Comparison of ENCODE assay signal across 26 mouse cellular contexts in genomic region chr13:104779104-104779670, GRCm38 (mm10). TPM values are rescaled to one million over a fixed set of nuclear protein-coding genes. Genes with fewer than 3 reads are reported as not detected.
A peak's percentile ranks its signal among the peaks of the same experiment; 100 is the strongest.
DNase-seq lines count a peak whose midpoint lies in the region; ATAC-seq and TF ChIP-seq lines count a peak whose summit lies in the region.
"Had no signal": no experiment of that assay in that cellular context is flagged by ENCODE, and none has a peak within 500 bp of the region (broad histone marks: within the 10 kb centered on the region; RNA-seq: fewer than 3 reads in every experiment).

No protein-coding gene starts in this region.

- no peak for TF ChIP-seq RAD21 in MEL (IDR thresholded peaks at IDR 0.05; ENCODE audit: low read depth, low read length)

- no peaks in the 10 kb centered on the region for H3K79me2 ChIP-seq in MEL (ENCODE audit: control insufficient read depth, insufficient read depth, low read length, poor library complexity)

- H3K9me3 ChIP-seq in heart, postnatal 0 days (replicated peaks; ENCODE audit: control insufficient read depth, low read length), result peaks cover 12% of the 10 kb centered on the region; the same call in 1 of the 2 replicates
- no peaks in the 10 kb centered on the region for H3K9me3 ChIP-seq in MEL (replicated peaks; ENCODE audit: insufficient read depth, low read length)
- H3K9me3 ChIP-seq: hindbrain, embryonic 12.5 days; kidney, embryonic 15.5 days; midbrain, embryonic 12.5 days had no signal

- TF ChIP-seq EP300 in heart, postnatal 0 days (IDR thresholded peaks at IDR 0.05; ENCODE audit: low read depth), result peak; percentile 73
- TF ChIP-seq EP300 in MEL (IDR thresholded peaks at IDR 0.05; ENCODE audit: low read depth in 1 of 2, low read length in 2 of 2), result peak in 1 of 2 experiments; percentile 39; a peak in 1 of 4 replicates

- no peak overlapping the region for H3K9ac ChIP-seq in heart, postnatal 0 days (replicated peaks; ENCODE audit: low read depth, low read length)
- H3K9ac ChIP-seq in MEL (ENCODE audit: control insufficient read depth, low read depth, low read length, poor library complexity, severe bottlenecking), result no peak overlapping the region
- H3K9ac ChIP-seq: forebrain, postnatal 0 days; hindbrain, embryonic 12.5 days; kidney, embryonic 15.5 days; limb, embryonic 13.5 days; midbrain, embryonic 12.5 days; neural tube, embryonic 13.5 days had no signal

- H3K27me3 ChIP-seq in heart, postnatal 0 days (ENCODE audit: control insufficient read depth, insufficient read depth, low read length), result no peaks in the 10 kb centered on the region
- no peaks in the 10 kb centered on the region for H3K27me3 ChIP-seq in MEL (ENCODE audit: control insufficient read depth in 1 of 2, insufficient read depth in 2 of 2, low read length in 2 of 2)
- H3K27me3 ChIP-seq: hindbrain, embryonic 12.5 days; kidney, embryonic 15.5 days; limb, embryonic 13.5 days; midbrain, embryonic 12.5 days; neural tube, embryonic 13.5 days had no signal

- no peak for DNase-seq in heart, postnatal 0 days (ENCODE audit: low spot score)
- no peak for DNase-seq in heart, postnatal 4 days
- peak; percentile 28 for DNase-seq in thymus, postnatal 0 days (ENCODE audit: low spot score)
- no peak for DNase-seq in thymus, postnatal 36 days
- DNase-seq in MEL (ENCODE audit: low read depth, low spot score), result peak; percentile 28
- DNase-seq in layer of hippocampus, postnatal 36 days, result no peak
- no peak for DNase-seq in ovary, postnatal 10 days (ENCODE audit: low spot score)
- DNase-seq: adrenal gland, adult 2 months; B cell, adult 2 months; cerebellum, adult 11-12 months; cerebellum, adult 9-11 months; forebrain, postnatal 0 days; gastrocnemius, postnatal 10 days; kidney, postnatal 25 days; thymus, adult 2 months had no signal

- ATAC-seq in heart, postnatal 0 days (ENCODE audit: insufficient read depth, low read depth), result no peak
- ATAC-seq in inflammation-experienced regulatory T-cells, adult 6 months, result peak; percentile 72
- ATAC-seq: forebrain, postnatal 0 days; hindbrain, postnatal 0 days; intestine, postnatal 0 days had no signal

- 50% methylated on average over 1 of the region's 1 CpGs for WGBS in heart, postnatal 0 days

- no peaks in the 10 kb centered on the region; the same call in 1 of the 2 replicates for H3K4me1 ChIP-seq in heart, postnatal 0 days (ENCODE audit: control insufficient read depth, insufficient read depth)
- peaks cover 3 to 4% of the 10 kb centered on the region in 2 experiments; a peak in 2 of 4 replicates for H3K4me1 ChIP-seq in MEL (ENCODE audit: control insufficient read depth in 1 of 2, insufficient read depth in 2 of 2, low read length in 2 of 2)
- H3K4me1 ChIP-seq: hindbrain, embryonic 12.5 days; kidney, embryonic 15.5 days; limb, embryonic 13.5 days; midbrain, embryonic 12.5 days; neural tube, embryonic 13.5 days had no signal

- no peak for TF ChIP-seq POLR2A in MEL (IDR thresholded peaks at IDR 0.05; ENCODE audit: control insufficient read depth in 1 of 2, insufficient read depth in 1 of 2, low read depth in 1 of 2, low read length in 2 of 2, poor library complexity in 1 of 2)

- H3K36me3 ChIP-seq in heart, postnatal 0 days (replicated peaks; ENCODE audit: control insufficient read depth, insufficient read depth, low read length), result peaks cover 8% of the 10 kb centered on the region; the same call in 1 of the 2 replicates
- peaks cover 2 to 7% of the 10 kb centered on the region in 2 experiments for H3K36me3 ChIP-seq in MEL (ENCODE audit: control insufficient read depth in 1 of 2, insufficient read depth in 2 of 2, low read length in 2 of 2)

- peak overlapping the region; percentile 15; the same call in 1 of the 2 replicates for H3K27ac ChIP-seq in heart, postnatal 0 days (ENCODE audit: low read depth)
- H3K27ac ChIP-seq in MEL (ENCODE audit: control insufficient read depth, low read depth, low read length), result no peak overlapping the region
- H3K27ac ChIP-seq: hindbrain, embryonic 12.5 days; hindbrain, postnatal 0 days; kidney, embryonic 15.5 days; limb, embryonic 13.5 days; midbrain, embryonic 12.5 days; neural tube, embryonic 13.5 days had no signal

- no peak overlapping the region for H3K4me2 ChIP-seq in heart, postnatal 0 days (ENCODE audit: low read depth, low read length)
- H3K4me2 ChIP-seq: heart, embryonic 11.5 days; hindbrain, embryonic 12.5 days; kidney, embryonic 15.5 days; limb, embryonic 13.5 days; liver, embryonic 11.5 days; midbrain, embryonic 12.5 days; neural tube, embryonic 13.5 days had no signal

- TF ChIP-seq CTCF in heart, postnatal 0 days (IDR thresholded peaks at IDR 0.05; ENCODE audit: low read depth), result no peak
- TF ChIP-seq CTCF in MEL (IDR thresholded peaks at IDR 0.05 in 2 of 3, conservative IDR thresholded peaks at IDR 0.05 in 1 of 3; ENCODE audit: control insufficient read depth in 1 of 3, insufficient read depth in 1 of 3, low read depth in 2 of 3, low read length in 3 of 3, poor library complexity in 1 of 3, severe bottlenecking in 1 of 3), result no peak

- H3K4me3 ChIP-seq in heart, postnatal 0 days (ENCODE audit: low read depth, low read length), result no peak overlapping the region
- H3K4me3 ChIP-seq in MEL (ENCODE audit: control insufficient read depth in 1 of 2, insufficient read depth in 1 of 2, low read depth in 2 of 2, low read length in 2 of 2), result no peak overlapping the region
- H3K4me3 ChIP-seq: erythroblast, embryonic 14.5 days; hindbrain, embryonic 12.5 days; kidney, embryonic 15.5 days; limb, embryonic 13.5 days; midbrain, embryonic 12.5 days; neural tube, embryonic 13.5 days had no signal

TF ChIP-seq in MEL, 35 proteins besides CTCF, POLR2A, EP300 and RAD21:
- TF ChIP-seq ZNF384 (IDR thresholded peaks at IDR 0.05; ENCODE audit: low read depth, low read length) (no peak), JUND (IDR thresholded peaks at IDR 0.05; ENCODE audit: low read depth, low read length) (no peak), TCF12 (IDR thresholded peaks at IDR 0.05; ENCODE audit: low read depth, low read length) (peak; percentile 28; the same call in 1 of the 2 replicates), GATA1 (IDR thresholded peaks at IDR 0.05; ENCODE audit: low read depth, low read length) (peak; percentile 53), ETS1 (IDR thresholded peaks at IDR 0.05; ENCODE audit: low read depth, low read length) (peak; percentile 64; the same call in 1 of the 2 replicates)

RNA-seq across cellular contexts. Expression of gene Srek1ip1, which starts 13.1 kb away (rescaled TPM):
- 8.1 and 20.3 TPM in 2 replicates for total RNA-seq in heart, postnatal 0 days (2014; rRNA removed; ENCODE audit: low replicate concordance)
- polyA plus RNA-seq in heart, postnatal 0 days (2015; fragmentation: Nextera tagmentation; extraction: Ambion mirVana), result 18.8 and 19.7 TPM in 2 replicates
- 10 to 100 TPM; 17.6 to 19.6 TPM for total RNA-seq in heart, postnatal 4 days (2021)
- polyA plus RNA-seq in thymus, postnatal 0 days (2015; fragmentation: Nextera tagmentation; extraction: Ambion mirVana), result 24.6 and 24.9 TPM in 2 replicates
- total RNA-seq in MEL (2012; rRNA removed), result 9.9 and 10.7 TPM in 2 replicates
- polyA plus RNA-seq in MEL (2012; ENCODE audit: insufficient read depth in 1 of 2, insufficient read length in 2 of 2, low read depth in 1 of 2, low replicate concordance in 2 of 2, missing spikeins in 1 of 2), result 10 to 100 TPM in 1 of 2 experiments, not detected in 1; 26.1 TPM
- polyA plus RNA-seq in inflammation-experienced regulatory T-cells, adult 6 months (2017; shearing (Covaris generic)), result 10 to 100 TPM; 10.8 to 17.0 (median 14.7) TPM
- 10 to 100 TPM; 21.0 to 21.6 TPM for total RNA-seq in layer of hippocampus, postnatal 36 days (2021)

RNA-seq across cellular contexts. Expression of gene Cwc27, which starts 37.8 kb away (rescaled TPM):
- total RNA-seq in heart, postnatal 0 days (2014; rRNA removed; ENCODE audit: low replicate concordance), result 26.5 and 27.2 TPM in 2 replicates
- polyA plus RNA-seq in heart, postnatal 0 days (2015; fragmentation: Nextera tagmentation; extraction: Ambion mirVana), result 19.3 and 21.4 TPM in 2 replicates
- 10 to 100 TPM; 23.1 to 25.5 TPM for total RNA-seq in heart, postnatal 4 days (2021)
- 21.2 and 24.3 TPM in 2 replicates for polyA plus RNA-seq in thymus, postnatal 0 days (2015; fragmentation: Nextera tagmentation; extraction: Ambion mirVana)
- 18.3 and 18.9 TPM in 2 replicates for total RNA-seq in MEL (2012; rRNA removed)
- 10 to 100 TPM in 1 of 2 experiments, not detected in 1; 22.0 TPM for polyA plus RNA-seq in MEL (2012; ENCODE audit: insufficient read depth in 1 of 2, insufficient read length in 2 of 2, low read depth in 1 of 2, low replicate concordance in 2 of 2, missing spikeins in 1 of 2)
- polyA plus RNA-seq in inflammation-experienced regulatory T-cells, adult 6 months (2017; shearing (Covaris generic)), result 10 to 100 TPM; 28.6 to 47.5 (median 29.6) TPM
- total RNA-seq in layer of hippocampus, postnatal 36 days (2021), result 10 to 100 TPM; 18.1 to 18.4 TPM

Comparison
In these comparisons a context has a peak if more than half of its experiments do, and no peak if none do; other contexts are left out.
1. DNase-seq: peak in thymus, postnatal 0 days (single experiment) and MEL (single experiment); none in heart, postnatal 0 days (single experiment), heart, postnatal 4 days (single experiment), thymus, postnatal 36 days (0 of 2), layer of hippocampus, postnatal 36 days (0 of 2) and ovary, postnatal 10 days (single experiment).